ENCODE assay signal across 15 mouse cellular contexts in genomic region chr17:87982112-87982511, GRCm38 (mm10). TPM values are rescaled to one million over a fixed set of nuclear protein-coding genes. Genes with fewer than 3 reads are reported as not detected.
DNase-seq lines count a peak whose midpoint lies in the region; ATAC-seq and TF ChIP-seq lines count a peak whose summit lies in the region.
"Had no signal": no experiment of that assay in that cellular context is flagged by ENCODE, and none has a peak within 500 bp of the region (broad histone marks: within the 10 kb centered on the region; RNA-seq: fewer than 3 reads in every experiment).

No protein-coding gene starts in this region.

- ATAC-seq in neural tube, embryonic 15.5 days (ENCODE audit: low FRiP score) = no peak
- ATAC-seq: midbrain, embryonic 13.5 days; Patski had no signal

- H3K27me3 ChIP-seq in neural tube, embryonic 15.5 days (replicated peaks) = no peaks in the 10 kb centered on the region
- H3K27me3 ChIP-seq: kidney, embryonic 15.5 days; liver, embryonic 15.5 days; midbrain, embryonic 13.5 days; Patski had no signal

- DNase-seq in layer of hippocampus, adult 2 months (ENCODE audit: low spot score in 2 of 2) = no peak
- DNase-seq in layer of hippocampus, postnatal 14 days (ENCODE audit: low spot score in 2 of 2) = no peak
- DNase-seq in thymus, postnatal 14 days = peak; percentile 35
- no peak for DNase-seq in thymus, postnatal 4 days
- DNase-seq in R1 (ENCODE audit: low read depth, low spot score) (peak; percentile 62), adipocyte (ENCODE audit: low spot score) (no peak)
- DNase-seq: adrenal gland, postnatal 36 days; cerebellum, adult 11 months; heart, adult 18-20 months had no signal

- peaks cover 57% of the 10 kb centered on the region for H3K36me3 ChIP-seq in neural tube, embryonic 15.5 days

- H3K4me2 ChIP-seq in neural tube, embryonic 15.5 days = no peak overlapping the region
- H3K4me2 ChIP-seq: kidney, embryonic 15.5 days; liver, embryonic 15.5 days; midbrain, embryonic 13.5 days had no signal

- H3K9ac ChIP-seq in neural tube, embryonic 15.5 days (replicated peaks) = no peak overlapping the region
- H3K9ac ChIP-seq: kidney, embryonic 15.5 days; liver, embryonic 15.5 days; midbrain, embryonic 13.5 days had no signal

- 87% methylated on average over 3 of the region's 3 CpGs for WGBS in neural tube, embryonic 15.5 days

- TF ChIP-seq CTCF in layer of hippocampus, adult 2 months (conservative IDR thresholded peaks at IDR 0.05) = peak; percentile 69

- no peak overlapping the region for H3K27ac ChIP-seq in layer of hippocampus, adult 2 months
- H3K27ac ChIP-seq in neural tube, embryonic 15.5 days (replicated peaks) = no peak overlapping the region
- H3K27ac ChIP-seq: kidney, embryonic 15.5 days; liver, embryonic 15.5 days; midbrain, embryonic 13.5 days had no signal

- H3K4me1 ChIP-seq in neural tube, embryonic 15.5 days = no peaks in the 10 kb centered on the region; the same call in 1 of the 2 replicates

- H3K9me3 ChIP-seq in neural tube, embryonic 15.5 days (replicated peaks) = no peaks in the 10 kb centered on the region
- H3K9me3 ChIP-seq: kidney, embryonic 15.5 days; liver, embryonic 15.5 days; midbrain, embryonic 13.5 days had no signal

- H3K4me3 ChIP-seq in layer of hippocampus, adult 2 months = no peak overlapping the region
- H3K4me3 ChIP-seq in neural tube, embryonic 15.5 days (replicated peaks) = no peak overlapping the region
- H3K4me3 ChIP-seq: erythroblast, embryonic 14.5 days; kidney, embryonic 15.5 days; liver, embryonic 15.5 days; midbrain, embryonic 13.5 days had no signal

RNA-seq across cellular contexts. Expression of gene Msh6, which starts 7.2 kb away (rescaled TPM):
- total RNA-seq in layer of hippocampus, adult 2 months (2021) = 10 to 100 TPM; 13.5 to 16.4 TPM
- total RNA-seq in layer of hippocampus, postnatal 14 days (2021) = 10 to 100 TPM; 12.7 to 13.6 TPM
- polyA plus RNA-seq in neural tube, embryonic 15.5 days (2015; fragmentation: Nextera tagmentation; extraction: Ambion mirVana) = 25.2 and 32.9 TPM in 2 replicates

Comparison
In these comparisons a context has a peak if more than half of its experiments do, and no peak if none do; other contexts are left out.
1. DNase-seq: peak in thymus, postnatal 14 days (single experiment) and R1 (single experiment); none in layer of hippocampus, adult 2 months (0 of 2), layer of hippocampus, postnatal 14 days (0 of 2), thymus, postnatal 4 days (single experiment) and adipocyte (single experiment).